Mouse (Mus musculus) kidney, postnatal 36 days (tissue): ENCODE results near the gene Nudcd3.

Experiments used
- DNase-seq, 2 experiments: peaks; one replicate each; pipeline ENCODE4 v3.0.0; 2021 to 2022; ENCODE audit warnings: mixed read lengths in 2 of 2

Nudcd3 gene

DNA sequence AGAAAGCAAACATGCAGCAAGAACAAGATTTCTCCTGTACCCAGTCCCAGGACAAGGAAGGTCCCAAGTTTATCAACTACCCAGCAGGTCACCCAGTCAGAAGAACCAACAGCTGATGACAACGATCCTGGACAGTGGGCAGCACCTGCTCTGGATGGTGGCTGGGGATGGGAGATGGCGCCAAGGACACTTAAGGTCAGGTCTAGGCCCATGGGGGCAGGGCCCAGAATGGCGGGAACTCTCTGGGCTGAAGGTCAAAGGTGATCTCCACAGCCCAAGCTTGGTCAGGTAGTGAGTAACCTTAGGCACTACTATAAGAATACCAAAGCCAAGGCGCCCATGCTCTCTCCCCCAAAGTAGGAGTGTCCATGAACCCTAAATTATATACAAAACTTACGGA, 138.3 kb downstream of the Nudcd3 start:
- DNase-seq: no peak

DNA sequence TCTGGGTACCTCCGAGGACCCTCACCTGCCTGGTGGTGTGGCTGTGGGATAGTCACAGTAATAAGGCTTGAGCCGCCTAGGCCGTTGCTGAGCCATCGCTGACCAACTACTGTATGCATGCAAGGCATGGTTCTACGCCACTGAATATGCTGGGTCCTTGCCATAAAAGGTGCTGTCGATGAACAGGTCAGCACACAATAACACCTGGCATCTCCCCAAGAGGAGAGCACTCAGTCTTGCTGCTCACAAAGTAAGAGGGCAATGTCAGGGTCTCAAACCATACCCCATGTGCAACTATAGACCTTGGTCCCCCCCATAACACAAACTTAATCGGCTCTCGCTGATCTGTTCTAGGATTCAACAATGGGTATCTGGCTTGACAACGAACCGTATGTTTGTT, 141.1 kb downstream of the Nudcd3 start:
- DNase-seq: no peak
